ENCODE assay signal across 27 mouse cellular contexts in the genomic region with DNA sequence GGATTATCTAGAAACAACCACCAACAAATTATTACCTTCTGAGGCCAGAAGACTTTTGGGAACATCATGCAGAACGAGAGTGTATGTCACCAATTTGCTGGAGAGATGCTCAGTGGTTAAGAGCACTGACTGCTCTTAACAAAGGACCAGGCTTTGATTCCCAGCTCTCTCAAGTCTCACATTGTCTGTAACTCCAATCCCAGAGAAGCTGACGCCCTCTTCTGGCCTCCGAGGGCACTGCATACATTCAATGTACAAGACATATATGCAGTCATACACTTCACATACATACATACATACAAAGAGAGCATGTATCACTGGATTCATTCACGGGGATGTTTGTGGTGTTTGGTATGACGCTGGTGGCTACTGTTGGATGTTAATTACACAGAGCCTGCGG. TPM values are rescaled to one million over a fixed set of nuclear protein-coding genes. Genes with fewer than 3 reads are reported as not detected.
DNase-seq lines count a peak whose midpoint lies in the region; ATAC-seq and TF ChIP-seq lines count a peak whose summit lies in the region.
"Had no signal": no experiment of that assay in that cellular context is flagged by ENCODE, and none has a peak within 500 bp of the region (broad histone marks: within the 10 kb centered on the region; RNA-seq: fewer than 3 reads in every experiment).

No protein-coding gene starts in this region.

- TF ChIP-seq EP300 in liver, embryonic 14.5 days (IDR thresholded peaks at IDR 0.05; ENCODE audit: low read depth), result no peak

- TF ChIP-seq CTCF in hindbrain, postnatal 0 days (IDR thresholded peaks at IDR 0.05; ENCODE audit: low read depth), result peak; percentile 33; the same call in 1 of the 2 replicates
- 0 out of 2 replicates have a peak, but pooled peaks have one; percentile 5 for TF ChIP-seq CTCF in liver, embryonic 14.5 days (IDR thresholded peaks at IDR 0.05; ENCODE audit: low read depth)
- peak; percentile 26 for TF ChIP-seq CTCF in E14TG2a.4 (conservative IDR thresholded peaks at IDR 0.05; ENCODE audit: low read length)

- 96% methylated on average over 6 of the region's 6 CpGs for WGBS in hindbrain, postnatal 0 days
- WGBS in hindbrain, embryonic 16.5 days, result 95% methylated on average over 6 of the region's 6 CpGs
- 62% methylated on average over 6 of the region's 6 CpGs for WGBS in liver, embryonic 14.5 days (ENCODE audit: insufficient replicate concordance)
- 79% methylated on average over 6 of the region's 6 CpGs for WGBS in liver, embryonic 11.5 days

- DNase-seq in hindbrain, postnatal 0 days (ENCODE audit: low spot score), result no peak
- DNase-seq in liver, embryonic 14.5 days (ENCODE audit: low read depth in 3 of 3, low spot score in 3 of 3), result no peak
- DNase-seq in liver, embryonic 11.5 days (ENCODE audit: low spot score), result no peak
- peak; percentile 52 for DNase-seq in R1 (ENCODE audit: low read depth, low spot score)
- no peak for DNase-seq in frontal cortex, postnatal 14 days (ENCODE audit: low spot score in 2 of 2)
- DNase-seq in ovary, postnatal 10 days (ENCODE audit: low spot score), result no peak
- DNase-seq: adrenal gland, adult 2 months; adrenal gland, postnatal 14 days; cerebellum, adult 11 months; cerebellum, adult 2 months; cerebellum, adult 9-11 months; cerebellum, postnatal 25 days; forebrain, postnatal 0 days; gastrocnemius, postnatal 25 days; heart, adult 18-20 months; heart, postnatal 10 days; heart, postnatal 4 days had no signal

- peaks cover 3% of the 10 kb centered on the region; the same call in 1 of the 2 replicates for H3K4me1 ChIP-seq in hindbrain, postnatal 0 days (ENCODE audit: insufficient read depth, low read length)
- peaks cover 5% of the 10 kb centered on the region; the same call in 1 of the 2 replicates for H3K4me1 ChIP-seq in hindbrain, embryonic 16.5 days (ENCODE audit: control insufficient read depth, insufficient read depth, low read depth, low read length)
- H3K4me1 ChIP-seq in liver, embryonic 14.5 days (replicated peaks; ENCODE audit: control insufficient read depth in 2 of 2, insufficient read depth in 2 of 2, low read length in 1 of 2), result no peaks in the 10 kb centered on the region
- no peaks in the 10 kb centered on the region; the same call in 1 of the 2 replicates for H3K4me1 ChIP-seq in liver, embryonic 11.5 days (replicated peaks; ENCODE audit: control insufficient read depth, insufficient read depth, low read length)
- H3K4me1 ChIP-seq in E14TG2a.4 (replicated peaks; ENCODE audit: low read depth, low read length), result peaks cover 15% of the 10 kb centered on the region

- ATAC-seq in hindbrain, postnatal 0 days, result no peak
- ATAC-seq in hindbrain, embryonic 16.5 days, result no peak
- no peak for ATAC-seq in liver, embryonic 14.5 days (ENCODE audit: insufficient read depth)
- no peak for ATAC-seq in liver, embryonic 11.5 days (replicated peaks; ENCODE audit: low FRiP score)
- ATAC-seq: forebrain, embryonic 14.5 days; forebrain, postnatal 0 days had no signal

- no peak overlapping the region for H3K4me2 ChIP-seq in hindbrain, postnatal 0 days (ENCODE audit: low read depth, low read length)
- no peak overlapping the region for H3K4me2 ChIP-seq in hindbrain, embryonic 16.5 days (ENCODE audit: low read length)
- H3K4me2 ChIP-seq in liver, embryonic 14.5 days (ENCODE audit: low read depth), result no peak overlapping the region
- no peak overlapping the region for H3K4me2 ChIP-seq in liver, embryonic 11.5 days
- H3K4me2 ChIP-seq: embryonic facial prominence, embryonic 12.5 days; embryonic facial prominence, embryonic 15.5 days; heart, embryonic 12.5 days; heart, embryonic 15.5 days; hindbrain, embryonic 14.5 days had no signal

- H3K4me3 ChIP-seq in hindbrain, postnatal 0 days (ENCODE audit: low read length), result no peak overlapping the region
- no peak overlapping the region for H3K4me3 ChIP-seq in hindbrain, embryonic 16.5 days (ENCODE audit: low read length)
- no peak overlapping the region for H3K4me3 ChIP-seq in liver, embryonic 14.5 days (ENCODE audit: insufficient read depth in 1 of 2, low read depth in 2 of 2, low read length in 2 of 2)
- no peak overlapping the region for H3K4me3 ChIP-seq in liver, embryonic 11.5 days (ENCODE audit: low read depth, low read length)
- no peak overlapping the region for H3K4me3 ChIP-seq in E14TG2a.4 (replicated peaks; ENCODE audit: low read length)
- H3K4me3 ChIP-seq: embryonic facial prominence, embryonic 12.5 days; embryonic facial prominence, embryonic 15.5 days; heart, embryonic 12.5 days; heart, embryonic 15.5 days had no signal

- no peaks in the 10 kb centered on the region for H3K36me3 ChIP-seq in hindbrain, postnatal 0 days (ENCODE audit: insufficient read depth, low read length)
- no peaks in the 10 kb centered on the region for H3K36me3 ChIP-seq in hindbrain, embryonic 16.5 days (ENCODE audit: control insufficient read depth, insufficient read depth, low read length)
- no peaks in the 10 kb centered on the region for H3K36me3 ChIP-seq in liver, embryonic 14.5 days (replicated peaks; ENCODE audit: control insufficient read depth, insufficient read depth, low read depth)
- H3K36me3 ChIP-seq in liver, embryonic 11.5 days (ENCODE audit: control insufficient read depth, insufficient read depth, low read length), result no peaks in the 10 kb centered on the region
- no peaks in the 10 kb centered on the region for H3K36me3 ChIP-seq in E14TG2a.4 (ENCODE audit: insufficient read depth, low read length)
- H3K36me3 ChIP-seq: embryonic facial prominence, embryonic 12.5 days; embryonic facial prominence, embryonic 15.5 days; heart, embryonic 12.5 days; heart, embryonic 15.5 days had no signal

- H3K27me3 ChIP-seq in hindbrain, postnatal 0 days (ENCODE audit: insufficient read depth, low read length), result no peaks in the 10 kb centered on the region
- no peaks in the 10 kb centered on the region for H3K27me3 ChIP-seq in hindbrain, embryonic 16.5 days (replicated peaks; ENCODE audit: control insufficient read depth, insufficient read depth, low read length)
- H3K27me3 ChIP-seq in liver, embryonic 14.5 days (ENCODE audit: control insufficient read depth, insufficient read depth, low read length), result peaks cover 16% of the 10 kb centered on the region
- H3K27me3 ChIP-seq in liver, embryonic 11.5 days (replicated peaks; ENCODE audit: control insufficient read depth, insufficient read depth, low read length), result peaks cover 22% of the 10 kb centered on the region
- peaks cover 22% of the 10 kb centered on the region for H3K27me3 ChIP-seq in E14TG2a.4 (ENCODE audit: insufficient read depth, low read length)

- no peak overlapping the region for H3K27ac ChIP-seq in hindbrain, postnatal 0 days
- no peak overlapping the region for H3K27ac ChIP-seq in hindbrain, embryonic 16.5 days (ENCODE audit: low read depth, low read length)
- no peak overlapping the region for H3K27ac ChIP-seq in liver, embryonic 14.5 days
- no peak overlapping the region for H3K27ac ChIP-seq in liver, embryonic 11.5 days (ENCODE audit: low read depth, low read length)
- H3K27ac ChIP-seq: embryonic facial prominence, embryonic 12.5 days; embryonic facial prominence, embryonic 15.5 days; heart, embryonic 15.5 days; hindbrain, embryonic 14.5 days had no signal

- H3K9me3 ChIP-seq in hindbrain, postnatal 0 days (ENCODE audit: low read length), result no peaks in the 10 kb centered on the region
- H3K9me3 ChIP-seq in hindbrain, embryonic 16.5 days (ENCODE audit: control insufficient read depth, low read length), result no peaks in the 10 kb centered on the region
- no peaks in the 10 kb centered on the region for H3K9me3 ChIP-seq in liver, embryonic 14.5 days (ENCODE audit: control insufficient read depth, low read length)
- no peaks in the 10 kb centered on the region for H3K9me3 ChIP-seq in liver, embryonic 11.5 days (ENCODE audit: control insufficient read depth, low read length)
- H3K9me3 ChIP-seq in E14TG2a.4 (ENCODE audit: low read length), result no peaks in the 10 kb centered on the region
- H3K9me3 ChIP-seq: embryonic facial prominence, embryonic 12.5 days; embryonic facial prominence, embryonic 15.5 days; heart, embryonic 12.5 days; heart, embryonic 15.5 days had no signal

- H3K9ac ChIP-seq in hindbrain, postnatal 0 days (replicated peaks; ENCODE audit: low read length), result no peak overlapping the region
- no peak overlapping the region for H3K9ac ChIP-seq in hindbrain, embryonic 16.5 days (ENCODE audit: low read depth, low read length)
- no peak overlapping the region for H3K9ac ChIP-seq in liver, embryonic 14.5 days (replicated peaks)
- H3K9ac ChIP-seq in liver, embryonic 11.5 days (ENCODE audit: low read depth, low read length), result no peak overlapping the region
- H3K9ac ChIP-seq: embryonic facial prominence, embryonic 12.5 days; embryonic facial prominence, embryonic 15.5 days; forebrain, postnatal 0 days; heart, embryonic 12.5 days; heart, embryonic 15.5 days; hindbrain, embryonic 14.5 days had no signal

RNA-seq across cellular contexts. Expression of gene Fam196a, which starts 3.7 kb away (rescaled TPM):
- total RNA-seq in hindbrain, postnatal 0 days (2014; rRNA removed), result 17.6 and 21.2 TPM in 2 replicates
- 7.9 and 8.5 TPM in 2 replicates for polyA plus RNA-seq in hindbrain, postnatal 0 days (2015; fragmentation: Nextera tagmentation; extraction: Ambion mirVana)
- 10.6 and 10.9 TPM in 2 replicates for polyA plus RNA-seq in hindbrain, embryonic 16.5 days (2015; fragmentation: Nextera tagmentation; extraction: Ambion mirVana)
- 0.01 TPM in 1 of 2 replicates, not detected in the other for polyA plus RNA-seq in liver, embryonic 14.5 days (2012; rRNA removed)
- 0.11 TPM in 1 of 2 replicates, not detected in the other for polyA plus RNA-seq in liver, embryonic 14.5 days (2014; fragmentation: Nextera tagmentation; extraction: Ambion mirVana)
- 0.88 and 1.5 TPM in 2 replicates for polyA plus RNA-seq in liver, embryonic 11.5 days (2014; fragmentation: Nextera tagmentation; extraction: Ambion mirVana)
- total RNA-seq: common myeloid progenitor, adult 5-6 weeks; gastrocnemius, adult 8-10 months; heart, adult 18-20 months; heart, postnatal 10 days; heart, postnatal 4 days had no signal
